Mouse (Mus musculus) retina, postnatal 1 day (tissue): ENCODE data around the gene Duxbl2.
"Not testable (repeated sequence)": the region's sequence is repeated elsewhere in the genome, so short reads cannot be mapped to it uniquely, and the experiment has no call there.

Experiments used
- DNase-seq: peaks from one replicate; pipeline ENCODE4 v3.0.0-alpha.2; 2012

Gene Duxbl2

DNA sequence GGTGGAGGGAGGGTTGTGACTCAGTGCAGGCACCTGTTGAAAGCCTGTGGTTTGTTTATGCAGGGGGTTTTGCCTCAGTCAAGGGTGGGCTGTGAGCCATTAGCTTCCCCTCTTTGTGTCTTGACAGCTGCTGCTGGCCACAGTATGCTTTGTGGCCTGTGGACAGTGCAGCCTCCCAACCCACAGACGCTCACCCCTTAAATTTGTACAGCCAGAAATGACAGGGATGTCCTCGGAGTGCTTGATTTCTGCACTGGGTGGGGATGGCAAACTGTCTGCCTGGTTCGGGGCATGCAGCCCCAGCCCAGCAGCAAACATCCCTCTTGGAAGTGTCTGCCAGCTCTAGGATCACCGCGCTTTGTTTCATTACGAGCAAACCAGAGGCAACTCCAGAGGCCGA, at the start of gene Duxbl2:
Duxbl2 (plus strand) TSS at position 200 of the 400 bp plus-strand sequence.
- not testable (repeated sequence) for DNase-seq

DNA sequence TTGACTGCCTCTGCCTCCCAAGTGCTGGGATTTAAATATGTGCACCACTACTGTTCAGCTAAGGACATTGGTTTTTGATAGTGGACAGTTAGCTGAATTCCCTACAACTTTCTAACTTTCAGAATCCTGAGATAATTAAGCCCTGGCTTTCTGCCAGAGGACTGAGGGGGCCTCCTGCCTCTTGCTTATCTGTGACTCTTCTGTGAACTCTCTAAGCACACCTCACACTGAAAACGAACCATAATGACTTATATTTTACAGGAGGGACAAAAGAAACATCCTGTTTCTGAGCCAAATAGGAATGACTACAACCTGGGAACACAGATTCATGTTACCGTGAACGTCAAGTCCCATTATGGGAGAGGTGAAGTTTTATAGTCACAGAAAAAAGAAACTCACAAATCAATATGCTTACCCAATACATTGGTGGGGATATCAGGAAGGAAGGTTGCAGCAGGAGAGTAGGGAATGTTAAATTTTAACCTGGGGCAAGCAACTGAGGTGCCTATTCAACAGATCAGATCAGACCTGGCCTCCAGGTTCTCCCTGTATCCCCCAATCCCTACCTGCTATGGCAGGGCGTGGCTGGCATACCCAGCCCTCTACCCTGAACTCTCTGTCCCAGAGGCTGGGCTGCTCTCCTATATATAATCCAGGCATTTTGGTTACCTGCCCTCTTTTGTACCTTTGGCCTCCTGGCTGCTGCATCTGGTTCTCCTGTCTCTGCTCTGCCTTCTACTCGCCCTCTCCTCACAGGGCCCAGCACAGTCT, 41.3 kb upstream of the Duxbl2 start:
- not testable (repeated sequence) for DNase-seq

DNA sequence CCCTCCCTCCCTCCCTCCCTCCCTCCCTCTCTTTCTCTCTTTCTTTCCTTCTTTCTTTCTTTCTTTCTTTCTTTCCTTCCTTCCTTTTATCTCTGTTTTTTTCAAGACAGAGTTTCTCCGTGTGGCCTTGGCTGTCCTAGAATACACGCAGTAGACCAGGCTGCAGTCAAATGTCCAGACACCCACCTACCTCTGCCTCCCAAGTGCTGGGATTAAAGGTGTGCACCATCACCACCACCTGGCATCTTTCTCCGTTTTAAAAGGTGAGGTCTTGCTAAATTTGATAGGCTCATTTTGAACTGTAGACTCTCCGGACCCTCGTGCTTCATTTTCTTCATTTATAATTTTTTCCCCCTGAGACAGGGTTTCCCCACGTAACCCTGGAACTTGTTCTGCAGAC, 36.9 kb upstream of the Duxbl2 start, which contains the start of gene Cphx2:
Cphx2 (plus strand) TSS at position 301 of the 400 bp plus-strand sequence.
- DNase-seq: not testable (repeated sequence)

DNA sequence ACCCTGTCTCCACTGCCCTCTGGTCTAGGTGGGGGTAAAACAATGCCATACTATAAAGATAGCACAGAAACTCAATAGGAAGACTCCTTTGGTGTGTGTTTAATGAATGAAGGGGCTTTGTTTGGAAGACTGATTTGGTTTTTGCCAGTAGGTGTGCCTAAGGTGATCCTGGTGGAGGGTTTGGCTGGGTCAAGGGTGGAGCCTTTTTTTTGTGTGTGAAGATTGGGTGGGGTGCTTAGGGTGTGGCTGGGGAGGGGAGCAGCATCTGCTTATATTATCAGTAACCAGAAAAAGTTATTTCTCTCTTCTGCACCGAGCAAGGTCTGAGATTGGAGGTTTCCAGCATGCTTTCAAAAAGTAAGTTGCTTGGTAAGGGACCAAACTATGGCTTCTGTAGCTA, 36.2 kb upstream of the Duxbl2 start, which contains the start of gene Cphx3:
Cphx3 (plus strand) TSS at position 301 of the 400 bp plus-strand sequence.
- not testable (repeated sequence) for DNase-seq

DNA sequence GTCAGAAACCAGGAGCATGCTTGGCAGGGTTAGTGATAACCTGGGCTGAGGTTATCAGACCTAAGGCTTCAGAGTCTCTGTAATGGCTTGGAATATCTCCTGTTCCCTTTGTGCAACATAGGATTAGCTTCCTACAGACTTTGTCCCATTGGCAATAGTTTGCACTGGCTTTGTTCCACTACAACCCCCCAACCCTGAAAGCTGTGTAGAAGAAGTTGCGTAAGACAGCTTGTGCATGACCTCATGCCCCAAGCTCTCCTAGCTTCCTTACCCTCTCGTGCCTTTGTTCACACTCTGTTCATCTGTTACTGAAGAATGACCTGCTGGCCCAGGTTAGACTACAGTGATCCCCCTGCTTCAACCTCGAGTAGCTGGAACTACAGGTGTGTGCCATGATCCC, 20.5 kb upstream of the Duxbl2 start:
- DNase-seq: not testable (repeated sequence)

DNA sequence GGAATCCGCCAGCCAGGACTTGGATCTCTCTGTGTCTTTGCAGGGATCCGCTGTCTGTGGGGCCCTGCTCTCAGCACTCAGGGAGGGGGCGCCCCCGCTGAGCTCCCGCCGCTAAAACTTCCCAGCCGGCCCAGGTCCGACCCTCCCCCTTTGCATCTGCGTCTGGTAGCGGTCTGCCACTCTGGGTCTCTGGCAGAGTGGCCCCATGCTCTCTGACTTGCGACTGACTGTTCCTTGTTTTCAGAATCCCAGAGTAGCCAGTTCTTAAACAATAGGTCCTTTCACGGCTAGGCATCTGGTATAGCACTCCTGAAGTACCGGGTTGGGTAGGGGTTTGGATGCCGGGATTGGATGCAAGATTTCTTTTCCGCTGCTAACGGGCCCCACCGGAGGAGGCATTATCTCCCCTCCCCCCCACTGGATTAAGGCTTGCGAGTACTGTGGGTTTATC, 426 bp downstream of the Duxbl2 start:
- not testable (repeated sequence) for DNase-seq

DNA sequence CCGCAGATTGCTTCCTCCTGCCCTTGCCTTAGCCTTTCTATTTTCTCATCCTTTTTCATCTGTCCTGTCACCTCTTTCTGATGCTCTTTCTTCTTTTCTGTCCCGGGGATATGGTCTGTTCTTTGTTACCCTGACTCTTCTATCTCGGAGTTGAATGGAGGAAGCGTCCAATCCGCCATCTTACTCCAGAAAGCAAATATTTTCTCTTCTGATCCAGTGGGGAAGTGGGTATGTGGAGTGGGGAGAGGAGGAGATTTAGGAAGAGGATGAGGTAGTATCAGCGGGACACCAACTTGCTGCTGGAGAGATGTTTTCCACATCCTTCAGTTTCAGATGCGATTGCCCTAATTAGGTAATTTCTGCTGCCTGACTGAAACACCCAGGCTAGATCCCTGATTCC, 946 bp downstream of the Duxbl2 start:
- DNase-seq: not testable (repeated sequence)

DNA sequence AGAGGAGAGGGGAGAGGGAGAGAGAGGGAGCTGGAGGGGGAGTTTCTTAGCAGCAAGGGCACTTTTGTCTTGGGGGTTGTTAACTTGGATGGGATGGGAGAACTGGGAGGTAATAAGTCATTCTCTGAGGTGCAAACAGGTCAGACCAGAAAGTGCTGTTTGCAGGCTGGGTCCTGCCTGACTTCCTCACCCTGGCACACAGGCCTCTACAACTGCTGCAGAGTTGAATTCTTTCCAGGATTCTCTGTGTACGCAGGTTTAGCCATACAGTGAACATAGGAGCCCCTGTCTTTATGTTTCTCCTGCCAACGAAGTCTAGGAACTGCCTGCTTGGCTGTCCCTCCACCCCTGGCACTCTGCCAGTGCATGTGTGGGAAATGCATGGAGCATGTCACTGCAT, 28.9 kb downstream of the Duxbl2 start:
- not testable (repeated sequence) for DNase-seq

DNA sequence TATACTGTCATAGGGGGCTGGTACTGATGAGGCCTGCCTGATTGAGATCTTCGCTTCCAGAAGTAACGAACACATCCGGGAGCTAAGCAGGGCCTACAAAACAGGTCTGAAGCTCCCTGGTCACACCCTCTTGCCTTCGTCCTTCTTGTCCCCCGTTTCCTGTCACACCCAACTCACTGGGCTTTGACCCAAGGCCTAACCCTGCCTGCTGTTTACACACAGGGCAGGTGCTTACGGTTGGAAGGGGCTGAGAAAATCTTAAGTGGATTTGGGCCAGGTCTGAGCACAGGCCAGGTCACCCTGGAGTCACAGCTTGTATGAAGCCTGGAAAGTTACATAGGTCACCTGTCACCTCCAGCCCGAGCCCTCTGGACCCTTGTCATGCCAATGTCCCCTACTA, 37.9 kb downstream of the Duxbl2 start:
- DNase-seq: not testable (repeated sequence)

DNA sequence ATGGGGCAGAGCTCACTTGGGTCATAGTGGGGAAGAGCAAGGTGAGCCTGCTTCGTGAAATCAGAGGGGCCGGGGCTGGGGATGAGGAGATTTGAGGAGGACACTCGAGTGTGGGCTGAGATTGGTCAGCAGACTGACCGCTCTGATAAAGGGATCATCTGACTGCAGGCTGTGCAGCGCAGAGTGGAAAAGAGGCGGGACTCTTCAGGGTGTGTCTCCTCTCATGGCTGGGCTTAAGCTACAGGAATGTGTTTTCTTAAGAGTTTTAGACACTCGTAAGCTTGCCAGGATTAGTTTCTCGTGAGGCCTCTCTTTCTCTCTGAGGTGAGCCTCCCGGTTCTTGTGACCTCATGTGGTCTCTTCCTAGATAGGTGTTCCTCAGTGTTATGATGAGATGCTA, 43.0 kb downstream of the Duxbl2 start:
- DNase-seq: not testable (repeated sequence)

DNA sequence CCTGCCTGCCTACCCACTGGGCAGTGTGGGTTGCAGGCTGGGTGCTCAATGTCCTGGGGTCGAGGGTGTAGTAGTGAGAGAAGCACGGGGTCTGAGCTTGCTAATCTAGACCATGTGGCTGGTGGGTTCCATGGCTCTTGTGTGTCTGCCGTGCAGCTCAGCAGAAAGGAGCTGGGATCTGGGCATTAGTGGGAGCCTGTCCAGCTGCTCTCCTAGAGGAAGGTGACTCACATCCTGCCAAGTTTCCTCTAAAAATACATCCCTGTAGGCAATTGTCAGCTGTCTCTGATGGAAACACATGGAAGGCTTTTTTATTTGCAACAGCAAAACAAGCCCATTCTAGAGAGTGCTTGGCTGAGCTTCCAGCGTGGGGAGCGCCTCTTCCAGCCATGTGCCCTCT, 44.3 kb downstream of the Duxbl2 start:
- DNase-seq: not testable (repeated sequence)

DNA sequence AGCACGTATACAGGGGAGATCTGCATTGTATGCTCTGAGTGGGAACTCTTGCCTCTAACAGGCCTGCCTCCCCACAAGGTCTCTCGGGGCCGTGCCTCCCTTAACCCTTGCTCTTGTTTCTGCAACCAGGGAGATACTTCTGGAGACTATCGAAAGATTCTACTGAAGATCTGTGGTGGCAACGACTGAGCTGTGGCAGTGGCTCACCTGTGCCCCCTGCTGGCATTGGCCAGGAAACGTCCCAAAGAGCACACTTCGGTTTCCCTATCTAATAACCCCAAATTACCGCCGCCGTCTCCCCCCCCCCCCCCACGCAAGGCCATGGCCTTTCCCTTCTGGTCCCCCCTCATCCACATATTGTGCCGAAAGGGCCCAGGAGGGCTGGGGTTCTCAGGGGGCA, 47.1 kb downstream of the Duxbl2 start:
- not testable (repeated sequence) for DNase-seq

DNA sequence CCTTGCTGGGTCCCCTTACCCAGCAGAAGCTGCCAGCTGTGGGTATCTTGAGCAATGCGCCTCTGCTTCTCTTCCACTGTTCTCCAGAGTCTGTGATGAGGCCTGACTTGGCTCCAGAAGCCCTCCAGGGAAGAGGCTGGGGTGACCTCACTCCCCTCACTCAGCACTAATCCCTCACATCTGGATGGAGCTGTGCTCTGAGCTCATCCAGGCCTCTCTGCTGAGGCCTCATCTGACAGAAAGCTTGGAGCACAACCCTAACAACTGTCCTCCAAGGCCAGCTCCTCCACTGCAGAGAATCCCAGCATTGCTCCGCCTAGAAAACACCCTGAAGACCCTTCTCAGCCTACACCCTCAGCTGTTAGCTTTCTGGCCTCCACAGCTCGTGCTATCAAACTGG, 55.8 kb downstream of the Duxbl2 start:
- DNase-seq: not testable (repeated sequence)

DNA sequence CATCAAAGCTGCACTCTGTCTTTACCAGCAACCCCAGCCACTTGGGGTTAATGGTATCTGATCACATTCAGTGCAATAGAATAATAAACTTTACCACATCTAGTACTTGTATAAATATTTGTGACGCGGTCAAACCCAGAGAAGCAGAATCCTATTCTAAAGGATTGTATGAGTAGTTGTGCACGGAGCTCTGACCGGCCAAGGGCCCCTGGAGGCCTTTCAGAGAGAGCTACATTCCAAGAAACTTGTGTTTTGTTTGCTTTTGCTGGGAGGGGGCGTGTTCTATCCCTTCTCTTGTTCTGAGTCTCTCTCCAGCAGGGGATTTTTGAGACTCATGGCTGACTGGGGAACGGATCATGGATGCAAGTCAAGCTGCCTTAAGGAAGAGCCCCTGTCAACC, 56.9 kb downstream of the Duxbl2 start:
- DNase-seq: not testable (repeated sequence)
